Mouse (Mus musculus): ENCODE data around the gene Atp8b2.

- no peak for TF ChIP-seq POLR2A (IDR thresholded peaks at IDR 0.05; ENCODE audit: borderline replicate concordance, control insufficient read depth, low read depth, low read length)
- TF ChIP-seq CTCF (IDR thresholded peaks at IDR 0.05; ENCODE audit: control insufficient read depth, insufficient read depth, low read length) = no peak
These were observed 52.1 kb downstream of the Atp8b2 start for GRCm38 (mm10) chr3:89911207-89911606.
